Mouse (Mus musculus): Measurements from ENCODE around the gene Arsg. TPM values are rescaled to one million over a fixed set of nuclear protein-coding genes. Genes with fewer than 3 reads are reported as not detected.

Gene Arsg
- total RNA-seq, 2 experiments from 2014 or later: 0.84 to 0.86 TPM

- no peak for DNase-seq
- intact Hi-C loops (cut with DNase I): loop anchor here (2.0 kb wide), 1 partner anchor 417 kb away; no protein-coding TSS in a partner anchor
- no peak for TF ChIP-seq CTCF (IDR thresholded peaks at IDR 0.05)
- Histone ChIP-seq H3K4me3 (no peak overlapping the region), H3K27ac (no peak overlapping the region)
Measured at GRCm38 (mm10) chr11:109443468-109444263, 29.5 kb upstream of the Arsg start.

- intact Hi-C loops (cut with DNase I): loop anchor here (2.0 kb wide), 1 partner anchor 416 kb away; no protein-coding TSS in a partner anchor
- TF ChIP-seq CTCF (IDR thresholded peaks at IDR 0.05): peak; percentile 57
Measured at GRCm38 (mm10) chr11:109444600-109444999, 28.6 kb upstream of the Arsg start.

GRCm38 (mm10) chr11:109445438-109446035 is 27.6 kb upstream of the Arsg start:
- peak; percentile 76 for TF ChIP-seq CTCF (IDR thresholded peaks at IDR 0.05)
- intact Hi-C loops (cut with DNase I): loop anchor here (1.0 to 5.0 kb wide), 5 partner anchors 117 to 415 kb away; no protein-coding TSS in a partner anchor
- H3K27ac ChIP-seq: no peak overlapping the region
- no peak overlapping the region for H3K4me3 ChIP-seq
- no peak for DNase-seq

More at GRCm38 (mm10) chr11:109444600-109444999, 28.6 kb upstream of the Arsg start:
- peak; percentile 37 for DNase-seq
- Histone ChIP-seq H3K27ac (no peak overlapping the region), H3K4me3 (no peak overlapping the region)

GRCm38 (mm10) chr11:109451169-109451568 is 22.0 kb upstream of the Arsg start:
- intact Hi-C loops (cut with DNase I): no loop called here
- Histone ChIP-seq H3K27ac (no peak overlapping the region), H3K4me3 (no peak overlapping the region)
- no peak for DNase-seq
- TF ChIP-seq CTCF (IDR thresholded peaks at IDR 0.05): no peak

- intact Hi-C loops (cut with DNase I): no loop called here
- TF ChIP-seq CTCF (IDR thresholded peaks at IDR 0.05): no peak
- H3K27ac ChIP-seq: no peak overlapping the region
- no peak overlapping the region for H3K4me3 ChIP-seq
- DNase-seq: no peak
Measured at GRCm38 (mm10) chr11:109456261-109456660, 16.9 kb upstream of the Arsg start.

GRCm38 (mm10) chr11:109458165-109458564 is 15.0 kb upstream of the Arsg start:
- H3K27ac ChIP-seq: no peak overlapping the region
- DNase-seq: no peak
- no peak overlapping the region for H3K4me3 ChIP-seq
- intact Hi-C loops (cut with DNase I): no loop called here
- no peak for TF ChIP-seq CTCF (IDR thresholded peaks at IDR 0.05)

- intact Hi-C loops (cut with DNase I): no loop called here
- DNase-seq: no peak
- Histone ChIP-seq H3K27ac (no peak overlapping the region), H3K4me3 (no peak overlapping the region)
- TF ChIP-seq CTCF (IDR thresholded peaks at IDR 0.05): no peak
Measured at GRCm38 (mm10) chr11:109460586-109460985, 12.6 kb upstream of the Arsg start.

- no peak overlapping the region for H3K4me3 ChIP-seq
- no peak for TF ChIP-seq CTCF (IDR thresholded peaks at IDR 0.05)
- intact Hi-C loops (cut with DNase I): no loop called here
- H3K27ac ChIP-seq: no peak overlapping the region
- no peak for DNase-seq
Measured at GRCm38 (mm10) chr11:109465068-109465467, 8.1 kb upstream of the Arsg start.

GRCm38 (mm10) chr11:109466987-109467386 is 6.2 kb upstream of the Arsg start:
- no peak overlapping the region for H3K4me3 ChIP-seq

GRCm38 (mm10) chr11:109468133-109468532 is 5.0 kb upstream of the Arsg start:
- Histone ChIP-seq H3K4me3 (no peak overlapping the region), H3K27ac (no peak overlapping the region)
- intact Hi-C loops (cut with DNase I): no loop called here
- no peak for DNase-seq
- no peak for TF ChIP-seq CTCF (IDR thresholded peaks at IDR 0.05)

More at GRCm38 (mm10) chr11:109466987-109467386, 6.2 kb upstream of the Arsg start:
- no peak overlapping the region for H3K27ac ChIP-seq
- DNase-seq: no peak
- no peak for TF ChIP-seq CTCF (IDR thresholded peaks at IDR 0.05)
- intact Hi-C loops (cut with DNase I): no loop called here

GRCm38 (mm10) chr11:109470170-109470569 is 3.0 kb upstream of the Arsg start:
- intact Hi-C loops (cut with DNase I): loop anchor here (5.0 kb wide), 1 partner anchor 102 kb away; no protein-coding TSS in a partner anchor
- TF ChIP-seq CTCF (IDR thresholded peaks at IDR 0.05): no peak

GRCm38 (mm10) chr11:109470921-109471861 is 2.0 kb upstream of the Arsg start:
- Histone ChIP-seq H3K27ac (no peak overlapping the region), H3K4me3 (peak overlapping the region; percentile 91)
- TF ChIP-seq CTCF (IDR thresholded peaks at IDR 0.05): no peak
- intact Hi-C loops (cut with DNase I): loop anchor here (5.0 kb wide), 1 partner anchor 101 kb away; no protein-coding TSS in a partner anchor
- DNase-seq: no peak

More at GRCm38 (mm10) chr11:109470170-109470569, 3.0 kb upstream of the Arsg start:
- DNase-seq: no peak
- no peak overlapping the region for H3K27ac ChIP-seq
- H3K4me3 ChIP-seq: no peak overlapping the region

Data from gastrocnemius, adult 2 months (tissue).